Mouse (Mus musculus): Measurements from ENCODE around the gene Ppp1r18. TPM values are rescaled to one million over a fixed set of nuclear protein-coding genes. Genes with fewer than 3 reads are reported as not detected.

Gene Ppp1r18
- polyA plus RNA-seq, 1 experiment from 2014 or later, result 14.2 TPM

GRCm38 (mm10) chr17:35866281-35866831 lies 963 bp downstream of the Ppp1r18 start:
- Histone ChIP-seq H3K4me2 (ENCODE audit: low read depth, low read length) (peak overlapping the region; percentile 79), H3K9ac (ENCODE audit: low read depth, low read length) (peak overlapping the region; percentile 52), H3K36me3 (ENCODE audit: control insufficient read depth, insufficient read depth) (peaks cover 3% of the 10 kb centered on the region; the same call in 1 of the 2 replicates), H3K27ac (ENCODE audit: low read length) (peak overlapping the region; percentile 78), H3K4me1 (ENCODE audit: control insufficient read depth, low read depth, low read length) (peaks cover 27% of the 10 kb centered on the region), H3K9me3 (replicated peaks; ENCODE audit: control insufficient read depth, low read length) (peaks cover 2% of the 10 kb centered on the region; the same call in 1 of the 2 replicates), H3K27me3 (ENCODE audit: control insufficient read depth, insufficient read depth, low read depth, low read length) (peaks cover 62% of the 10 kb centered on the region), H3K4me3 (ENCODE audit: low read depth, low read length) (peak overlapping the region; percentile 57)
- WGBS (ENCODE audit: insufficient replicate concordance), result 0% methylated on average over 37 of the region's 38 CpGs
- peak; percentile 10; the same call in 1 of the 2 replicates for ATAC-seq (ENCODE audit: low read depth)

GRCm38 (mm10) chr17:35866911-35867890 lies 1.8 kb downstream of the Ppp1r18 start:
- H3K27me3 ChIP-seq (ENCODE audit: control insufficient read depth, insufficient read depth, low read depth, low read length), result peaks cover 62% of the 10 kb centered on the region
- peaks cover 2% of the 10 kb centered on the region; the same call in 1 of the 2 replicates for H3K9me3 ChIP-seq (replicated peaks; ENCODE audit: control insufficient read depth, low read length)
- peaks cover 24% of the 10 kb centered on the region for H3K4me1 ChIP-seq (ENCODE audit: control insufficient read depth, low read depth, low read length)
- peak overlapping the region; percentile 52 for H3K9ac ChIP-seq (ENCODE audit: low read depth, low read length)
- H3K4me3 ChIP-seq (ENCODE audit: low read depth, low read length), result peak overlapping the region; percentile 57
- H3K36me3 ChIP-seq (ENCODE audit: control insufficient read depth, insufficient read depth), result peaks cover 3% of the 10 kb centered on the region; the same call in 1 of the 2 replicates
- peak overlapping the region; percentile 79 for H3K4me2 ChIP-seq (ENCODE audit: low read depth, low read length)
- H3K27ac ChIP-seq (ENCODE audit: low read length), result peak overlapping the region; percentile 78
- 5% methylated on average over 26 of the region's 26 CpGs for WGBS (ENCODE audit: insufficient replicate concordance)
- ATAC-seq (ENCODE audit: low read depth), result no peak

GRCm38 (mm10) chr17:35868165-35868820 lies 2.9 kb downstream of the Ppp1r18 start:
- ATAC-seq (ENCODE audit: low read depth), result no peak
- WGBS (ENCODE audit: insufficient replicate concordance), result 11% methylated on average over 17 of the region's 17 CpGs
- Histone ChIP-seq H3K36me3 (ENCODE audit: control insufficient read depth, insufficient read depth) (peaks cover 3% of the 10 kb centered on the region; the same call in 1 of the 2 replicates), H3K4me1 (ENCODE audit: control insufficient read depth, low read depth, low read length) (peaks cover 28% of the 10 kb centered on the region), H3K9me3 (replicated peaks; ENCODE audit: control insufficient read depth, low read length) (peaks cover 2% of the 10 kb centered on the region; the same call in 1 of the 2 replicates), H3K27me3 (ENCODE audit: control insufficient read depth, insufficient read depth, low read depth, low read length) (peaks cover 62% of the 10 kb centered on the region), H3K27ac (ENCODE audit: low read length) (peak overlapping the region; percentile 78), H3K9ac (ENCODE audit: low read depth, low read length) (peak overlapping the region; percentile 54), H3K4me3 (ENCODE audit: low read depth, low read length) (peak overlapping the region; percentile 57), H3K4me2 (ENCODE audit: low read depth, low read length) (peak overlapping the region; percentile 42)

GRCm38 (mm10) chr17:35868961-35869345 lies 3.6 kb downstream of the Ppp1r18 start:
- Histone ChIP-seq H3K4me1 (ENCODE audit: control insufficient read depth, low read depth, low read length) (peaks cover 35% of the 10 kb centered on the region), H3K27me3 (ENCODE audit: control insufficient read depth, insufficient read depth, low read depth, low read length) (peaks cover 62% of the 10 kb centered on the region)

GRCm38 (mm10) chr17:35869346-35870067 lies 4.1 kb downstream of the Ppp1r18 start:
- 8% methylated on average over 7 of the region's 7 CpGs for WGBS (ENCODE audit: insufficient replicate concordance)
- Histone ChIP-seq H3K9me3 (replicated peaks; ENCODE audit: control insufficient read depth, low read length) (peaks cover 2% of the 10 kb centered on the region; the same call in 1 of the 2 replicates), H3K4me1 (ENCODE audit: control insufficient read depth, low read depth, low read length) (peaks cover 40% of the 10 kb centered on the region), H3K36me3 (ENCODE audit: control insufficient read depth, insufficient read depth) (peaks cover 3% of the 10 kb centered on the region; the same call in 1 of the 2 replicates), H3K4me3 (ENCODE audit: low read depth, low read length) (peak overlapping the region; percentile 57), H3K4me2 (ENCODE audit: low read depth, low read length) (peak overlapping the region; percentile 42), H3K27me3 (ENCODE audit: control insufficient read depth, insufficient read depth, low read depth, low read length) (peaks cover 56% of the 10 kb centered on the region), H3K9ac (ENCODE audit: low read depth, low read length) (peak overlapping the region; percentile 54), H3K27ac (ENCODE audit: low read length) (peak overlapping the region; percentile 78)
- ATAC-seq (ENCODE audit: low read depth), result peak; percentile 68

More at GRCm38 (mm10) chr17:35868961-35869345, 3.6 kb downstream of the Ppp1r18 start:
- Histone ChIP-seq H3K9me3 (replicated peaks; ENCODE audit: control insufficient read depth, low read length) (peaks cover 2% of the 10 kb centered on the region; the same call in 1 of the 2 replicates), H3K36me3 (ENCODE audit: control insufficient read depth, insufficient read depth) (peaks cover 3% of the 10 kb centered on the region; the same call in 1 of the 2 replicates), H3K9ac (ENCODE audit: low read depth, low read length) (peak overlapping the region; percentile 54), H3K4me2 (ENCODE audit: low read depth, low read length) (peak overlapping the region; percentile 42), H3K27ac (ENCODE audit: low read length) (peak overlapping the region; percentile 78), H3K4me3 (ENCODE audit: low read depth, low read length) (peak overlapping the region; percentile 57)
- 3% methylated on average over 7 of the region's 7 CpGs for WGBS (ENCODE audit: insufficient replicate concordance)
- no peak for ATAC-seq (ENCODE audit: low read depth)

GRCm38 (mm10) chr17:35870151-35870883 lies 4.9 kb downstream of the Ppp1r18 start:
- H3K36me3 ChIP-seq (ENCODE audit: control insufficient read depth, insufficient read depth), result peaks cover 3% of the 10 kb centered on the region; the same call in 1 of the 2 replicates
- peaks cover 39% of the 10 kb centered on the region for H3K4me1 ChIP-seq (ENCODE audit: control insufficient read depth, low read depth, low read length)
- H3K9ac ChIP-seq (ENCODE audit: low read depth, low read length), result no peak overlapping the region
- H3K4me3 ChIP-seq (ENCODE audit: low read depth, low read length), result peak overlapping the region; percentile 57
- H3K27ac ChIP-seq (ENCODE audit: low read length), result peak overlapping the region; percentile 78
- H3K27me3 ChIP-seq (ENCODE audit: control insufficient read depth, insufficient read depth, low read depth, low read length), result peaks cover 48% of the 10 kb centered on the region
- 19% methylated on average over 9 of the region's 9 CpGs for WGBS (ENCODE audit: insufficient replicate concordance)
- peaks cover 2% of the 10 kb centered on the region; the same call in 1 of the 2 replicates for H3K9me3 ChIP-seq (replicated peaks; ENCODE audit: control insufficient read depth, low read length)
- peak; percentile 20 for ATAC-seq (ENCODE audit: low read depth)
- peak overlapping the region; percentile 42 for H3K4me2 ChIP-seq (ENCODE audit: low read depth, low read length)

GRCm38 (mm10) chr17:35870884-35871696 lies 5.7 kb downstream of the Ppp1r18 start:
- Histone ChIP-seq H3K27me3 (ENCODE audit: control insufficient read depth, insufficient read depth, low read depth, low read length) (peaks cover 40% of the 10 kb centered on the region), H3K4me2 (ENCODE audit: low read depth, low read length) (peak overlapping the region; percentile 41), H3K9ac (ENCODE audit: low read depth, low read length) (no peak overlapping the region), H3K36me3 (ENCODE audit: control insufficient read depth, insufficient read depth) (peaks cover 3% of the 10 kb centered on the region; the same call in 1 of the 2 replicates), H3K9me3 (replicated peaks; ENCODE audit: control insufficient read depth, low read length) (peaks cover 2% of the 10 kb centered on the region; the same call in 1 of the 2 replicates), H3K4me3 (ENCODE audit: low read depth, low read length) (peak overlapping the region; percentile 39), H3K27ac (ENCODE audit: low read length) (peak overlapping the region; percentile 65), H3K4me1 (ENCODE audit: control insufficient read depth, low read depth, low read length) (peaks cover 31% of the 10 kb centered on the region)
- 32% methylated on average over 8 of the region's 8 CpGs for WGBS (ENCODE audit: insufficient replicate concordance)
- no peak for ATAC-seq (ENCODE audit: low read depth)
